Mouse (Mus musculus) cortical plate, adult 2 months (tissue): ENCODE data around the gene Rad9a.

Experiments used
- CTCF ChIP-seq: fragments of 200-500 bp; IDR thresholded peaks from 2 replicates; pipeline ENCODE4 v1.5.1; 2011; ENCODE audit warnings: mild to moderate bottlenecking, control low read depth, low read length; ENCODE audit not compliant: insufficient read depth; ENCODE audit errors: extremely low read depth
- POLR2A ChIP-seq: fragments of 200-500 bp; IDR thresholded peaks from 2 replicates; pipeline ENCODE4 v1.6.1; 2011; ENCODE audit warnings: mild to moderate bottlenecking, low read length, control low read depth; ENCODE audit not compliant: insufficient read depth; ENCODE audit errors: extremely low read depth

DNA sequence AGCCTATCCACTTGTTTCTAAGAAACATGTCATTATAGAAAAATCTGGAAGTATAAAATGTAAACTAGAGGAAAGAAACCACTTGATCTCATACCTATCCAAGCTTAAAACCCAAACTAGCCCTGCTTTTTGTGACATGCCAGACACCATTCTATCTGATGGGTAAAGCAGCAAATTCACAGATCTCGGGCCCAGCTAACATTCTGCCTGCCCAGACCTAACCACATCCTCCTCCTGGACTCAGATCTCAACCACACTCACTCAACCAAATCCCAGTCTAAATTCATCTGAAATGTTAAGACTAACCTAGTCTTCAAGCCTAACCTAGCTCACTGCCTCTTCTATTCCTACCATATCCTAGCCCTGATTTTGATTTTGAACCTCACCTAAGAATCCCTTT lies 17.3 kb upstream of the Rad9a start:
- TF ChIP-seq CTCF (no peak), POLR2A (no peak)
